ENCODE assay signal across 17 mouse cellular contexts in the genomic region with DNA sequence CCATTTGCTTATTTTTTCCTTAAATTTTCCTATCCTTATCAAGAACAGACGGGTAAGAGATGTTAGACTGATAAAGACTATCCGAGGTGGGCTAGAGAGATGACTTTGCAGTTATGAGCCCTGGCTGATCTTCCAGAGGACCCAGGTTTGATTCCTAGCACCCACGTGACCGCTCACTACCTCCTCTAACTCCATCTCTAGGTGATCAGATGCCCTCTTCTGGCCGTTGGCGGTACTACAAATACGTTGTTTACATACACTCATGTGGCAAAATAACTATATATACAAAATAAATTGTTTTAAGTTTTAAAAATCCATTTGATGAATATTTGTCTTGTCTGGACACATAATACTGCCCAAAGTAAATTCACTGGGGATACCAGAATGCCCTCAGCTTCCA.
DNase-seq lines count a peak whose midpoint lies in the region; ATAC-seq and TF ChIP-seq lines count a peak whose summit lies in the region.
"Had no signal": no experiment of that assay in that cellular context is flagged by ENCODE, and none has a peak within 500 bp of the region (broad histone marks: within the 10 kb centered on the region; RNA-seq: fewer than 3 reads in every experiment).

No protein-coding gene starts in this region.

- DNase-seq in heart, adult 2 months = no peak
- no peak for DNase-seq in lung, postnatal 0 days (ENCODE audit: low spot score)
- no peak for DNase-seq in lung, postnatal 25 days (ENCODE audit: low spot score)
- DNase-seq in MEL (ENCODE audit: low read depth, low spot score) = peak; percentile 47
- DNase-seq in layer of hippocampus, adult 11-12 months (ENCODE audit: low spot score) = no peak
- DNase-seq: gastrocnemius, postnatal 14 days; heart, postnatal 10 days; layer of hippocampus, postnatal 36 days; liver, embryonic 13.5 days had no signal

- no peaks in the 10 kb centered on the region for H3K9me3 ChIP-seq in heart, embryonic 11.5 days (replicated peaks; ENCODE audit: control insufficient read depth, low read length)
- H3K9me3 ChIP-seq in lung, postnatal 0 days (ENCODE audit: low read length) = no peaks in the 10 kb centered on the region
- H3K9me3 ChIP-seq in MEL (replicated peaks; ENCODE audit: insufficient read depth, low read length) = no peaks in the 10 kb centered on the region
- no peaks in the 10 kb centered on the region for H3K9me3 ChIP-seq in neural tube, embryonic 15.5 days (replicated peaks)
- H3K9me3 ChIP-seq: embryonic facial prominence, embryonic 10.5 days; intestine, embryonic 15.5 days; liver, embryonic 13.5 days; neural tube, embryonic 13.5 days; stomach, embryonic 15.5 days had no signal

- TF ChIP-seq EP300 in heart, adult 2 months (IDR thresholded peaks at IDR 0.05; ENCODE audit: insufficient read depth, low read depth, low read length) = no peak
- no peak for TF ChIP-seq EP300 in lung, postnatal 0 days (IDR thresholded peaks at IDR 0.05)
- TF ChIP-seq EP300 in MEL (IDR thresholded peaks at IDR 0.05; ENCODE audit: low read depth in 1 of 2, low read length in 2 of 2) = no peak

- H3K9ac ChIP-seq in heart, adult 2 months (ENCODE audit: low read depth, low read length) = no peak overlapping the region
- H3K9ac ChIP-seq in heart, embryonic 11.5 days (ENCODE audit: low read depth, low read length) = no peak overlapping the region
- no peak overlapping the region for H3K9ac ChIP-seq in lung, postnatal 0 days (replicated peaks; ENCODE audit: low read depth)
- H3K9ac ChIP-seq in MEL (ENCODE audit: control insufficient read depth, low read depth, low read length, poor library complexity, severe bottlenecking) = no peak overlapping the region
- H3K9ac ChIP-seq in neural tube, embryonic 15.5 days (replicated peaks) = no peak overlapping the region
- H3K9ac ChIP-seq: intestine, embryonic 15.5 days; liver, embryonic 13.5 days; neural tube, embryonic 13.5 days; stomach, embryonic 15.5 days had no signal

- 94% methylated on average over 7 of the region's 7 CpGs for WGBS in heart, adult 2 months
- WGBS in heart, embryonic 11.5 days (ENCODE audit: insufficient replicate concordance) = 89% methylated on average over 7 of the region's 7 CpGs
- WGBS in lung, postnatal 0 days = 96% methylated on average over 7 of the region's 7 CpGs
- 93% methylated on average over 7 of the region's 7 CpGs for WGBS in small intestine, adult 2 months
- 94% methylated on average over 7 of the region's 7 CpGs for WGBS in neural tube, embryonic 15.5 days

- H3K36me3 ChIP-seq in heart, adult 2 months (ENCODE audit: control insufficient read depth, insufficient read depth, low read length) = no peaks in the 10 kb centered on the region
- H3K36me3 ChIP-seq in heart, embryonic 11.5 days (ENCODE audit: control insufficient read depth, insufficient read depth, low read length) = no peaks in the 10 kb centered on the region
- no peaks in the 10 kb centered on the region for H3K36me3 ChIP-seq in lung, postnatal 0 days (ENCODE audit: insufficient read depth, low read length)
- no peaks in the 10 kb centered on the region for H3K36me3 ChIP-seq in MEL (ENCODE audit: control insufficient read depth in 1 of 2, insufficient read depth in 2 of 2, low read length in 2 of 2)
- no peaks in the 10 kb centered on the region for H3K36me3 ChIP-seq in small intestine, adult 2 months (ENCODE audit: control insufficient read depth, insufficient read depth, low read length)
- no peaks in the 10 kb centered on the region for H3K36me3 ChIP-seq in neural tube, embryonic 15.5 days
- H3K36me3 ChIP-seq: embryonic facial prominence, embryonic 10.5 days; forebrain, embryonic 10.5 days; intestine, embryonic 15.5 days; liver, embryonic 13.5 days; neural tube, embryonic 13.5 days; stomach, embryonic 15.5 days had no signal

- H3K4me1 ChIP-seq in heart, adult 2 months (ENCODE audit: control insufficient read depth, insufficient read depth, low read length) = no peaks in the 10 kb centered on the region
- H3K4me1 ChIP-seq in heart, embryonic 11.5 days (ENCODE audit: control insufficient read depth, insufficient read depth, low read length) = no peaks in the 10 kb centered on the region
- H3K4me1 ChIP-seq in lung, postnatal 0 days (ENCODE audit: insufficient read depth, low read depth, low read length) = no peaks in the 10 kb centered on the region
- no peaks in the 10 kb centered on the region for H3K4me1 ChIP-seq in MEL (ENCODE audit: control insufficient read depth in 1 of 2, insufficient read depth in 2 of 2, low read length in 2 of 2)
- no peaks in the 10 kb centered on the region for H3K4me1 ChIP-seq in small intestine, adult 2 months (ENCODE audit: control insufficient read depth, insufficient read depth, insufficient read length, low read length)
- no peaks in the 10 kb centered on the region for H3K4me1 ChIP-seq in neural tube, embryonic 15.5 days
- H3K4me1 ChIP-seq: intestine, embryonic 15.5 days; liver, embryonic 13.5 days; neural tube, embryonic 13.5 days; stomach, embryonic 15.5 days had no signal

- no peak for TF ChIP-seq POLR2A in heart, adult 2 months (IDR thresholded peaks at IDR 0.05; ENCODE audit: insufficient read depth, low read depth, low read length)
- TF ChIP-seq POLR2A in MEL (IDR thresholded peaks at IDR 0.05; ENCODE audit: control insufficient read depth in 1 of 2, insufficient read depth in 1 of 2, low read depth in 1 of 2, low read length in 2 of 2, poor library complexity in 1 of 2) = no peak
- no peak for TF ChIP-seq POLR2A in small intestine, adult 2 months (IDR thresholded peaks at IDR 0.05; ENCODE audit: low read depth, low read length)

- no peak overlapping the region for H3K4me2 ChIP-seq in heart, embryonic 11.5 days
- H3K4me2 ChIP-seq in lung, postnatal 0 days (replicated peaks; ENCODE audit: low read depth, low read length) = no peak overlapping the region
- no peak overlapping the region for H3K4me2 ChIP-seq in neural tube, embryonic 15.5 days
- H3K4me2 ChIP-seq: intestine, embryonic 15.5 days; liver, embryonic 13.5 days; neural tube, embryonic 13.5 days; stomach, embryonic 15.5 days had no signal

- no peak for ATAC-seq in heart, embryonic 11.5 days (replicated peaks; ENCODE audit: insufficient number of reproducible peaks, low FRiP score, low TSS enrichment)
- ATAC-seq in lung, postnatal 0 days = no peak
- ATAC-seq in neural tube, embryonic 15.5 days (ENCODE audit: low FRiP score) = no peak
- ATAC-seq: intestine, embryonic 15.5 days had no signal

- H3K79me2 ChIP-seq in heart, adult 2 months (replicated peaks; ENCODE audit: control insufficient read depth, insufficient read depth, low read length) = no peaks in the 10 kb centered on the region
- H3K79me2 ChIP-seq in MEL (ENCODE audit: control insufficient read depth, insufficient read depth, low read length, poor library complexity) = no peaks in the 10 kb centered on the region

- peak; percentile 51 for TF ChIP-seq CTCF in heart, adult 2 months (IDR thresholded peaks at IDR 0.05)
- TF ChIP-seq CTCF in lung, postnatal 0 days (IDR thresholded peaks at IDR 0.05) = peak; percentile 30
- TF ChIP-seq CTCF in MEL (IDR thresholded peaks at IDR 0.05 in 2 of 3, conservative IDR thresholded peaks at IDR 0.05 in 1 of 3; ENCODE audit: control insufficient read depth in 1 of 3, insufficient read depth in 1 of 3, low read depth in 2 of 3, low read length in 3 of 3, poor library complexity in 1 of 3, severe bottlenecking in 1 of 3) = peak; percentile 33 to 42 (median 39)
- peak; percentile 47; the same call in 1 of the 2 replicates for TF ChIP-seq CTCF in small intestine, adult 2 months (IDR thresholded peaks at IDR 0.05; ENCODE audit: extremely low read depth, insufficient read length, insufficient replicate concordance, low read depth, low read length)

- TF ChIP-seq RAD21 in MEL (IDR thresholded peaks at IDR 0.05; ENCODE audit: low read depth, low read length) = peak; percentile 48

- intact Hi-C loops in heart, adult 2 months (cut with DNase I) = no loop called here

- no peaks in the 10 kb centered on the region for H3K27me3 ChIP-seq in heart, adult 2 months (ENCODE audit: control insufficient read depth, insufficient read depth, low read length)
- no peaks in the 10 kb centered on the region for H3K27me3 ChIP-seq in heart, embryonic 11.5 days (ENCODE audit: control insufficient read depth, insufficient read depth, low read length)
- H3K27me3 ChIP-seq in lung, postnatal 0 days (replicated peaks; ENCODE audit: insufficient read depth, low read length) = no peaks in the 10 kb centered on the region
- no peaks in the 10 kb centered on the region for H3K27me3 ChIP-seq in MEL (ENCODE audit: control insufficient read depth in 1 of 2, insufficient read depth in 2 of 2, low read length in 2 of 2)
- H3K27me3 ChIP-seq in small intestine, adult 2 months (ENCODE audit: control insufficient read depth, insufficient read depth, low read length) = no peaks in the 10 kb centered on the region
- no peaks in the 10 kb centered on the region for H3K27me3 ChIP-seq in neural tube, embryonic 15.5 days (replicated peaks)
- H3K27me3 ChIP-seq: intestine, embryonic 15.5 days; liver, embryonic 13.5 days; neural tube, embryonic 13.5 days; stomach, embryonic 15.5 days had no signal

- no peak overlapping the region for H3K4me3 ChIP-seq in heart, adult 2 months
- no peak overlapping the region for H3K4me3 ChIP-seq in heart, embryonic 11.5 days (ENCODE audit: low read depth, low read length)
- no peak overlapping the region for H3K4me3 ChIP-seq in lung, postnatal 0 days (ENCODE audit: low read depth, low read length)
- H3K4me3 ChIP-seq in MEL (ENCODE audit: control insufficient read depth in 1 of 2, insufficient read depth in 1 of 2, low read depth in 2 of 2, low read length in 2 of 2) = no peak overlapping the region
- H3K4me3 ChIP-seq in small intestine, adult 2 months (ENCODE audit: low read depth, low read length) = no peak overlapping the region
- H3K4me3 ChIP-seq in neural tube, embryonic 15.5 days (replicated peaks) = no peak overlapping the region
- H3K4me3 ChIP-seq: embryonic facial prominence, embryonic 10.5 days; forebrain, embryonic 10.5 days; intestine, embryonic 15.5 days; liver, embryonic 13.5 days; neural tube, embryonic 13.5 days; stomach, embryonic 15.5 days had no signal

- no peak overlapping the region for H3K27ac ChIP-seq in heart, adult 2 months
- no peak overlapping the region for H3K27ac ChIP-seq in heart, embryonic 11.5 days (ENCODE audit: low read depth, low read length)
- H3K27ac ChIP-seq in lung, postnatal 0 days (ENCODE audit: low read length) = no peak overlapping the region
- no peak overlapping the region for H3K27ac ChIP-seq in MEL (ENCODE audit: control insufficient read depth, low read depth, low read length)
- no peak overlapping the region for H3K27ac ChIP-seq in small intestine, adult 2 months (ENCODE audit: insufficient read depth, low read depth, low read length)
- no peak overlapping the region for H3K27ac ChIP-seq in neural tube, embryonic 15.5 days (replicated peaks)
- H3K27ac ChIP-seq: embryonic facial prominence, embryonic 10.5 days; forebrain, embryonic 10.5 days; intestine, embryonic 15.5 days; liver, embryonic 13.5 days; neural tube, embryonic 13.5 days; stomach, embryonic 15.5 days had no signal

TF ChIP-seq in MEL, 35 proteins besides CTCF, POLR2A, EP300 and RAD21 (continues in another document):
- TF ChIP-seq SMC3 (IDR thresholded peaks at IDR 0.05; ENCODE audit: low read depth, low read length) = peak; percentile 43; the same call in 1 of the 2 replicates
- TF ChIP-seq GABPA (IDR thresholded peaks at IDR 0.05; ENCODE audit: low read depth, low read length) = no peak
- TF ChIP-seq ZC3H11A (IDR thresholded peaks at IDR 0.05; ENCODE audit: low read depth, low read length) = 0 out of 2 replicates have a peak, but pooled peaks have one; percentile 29
